Mouse (Mus musculus) ES-Bruce4 (cell line): ENCODE measurements around the gene Mycbp.

Source experiments
- CTCF ChIP-seq: IDR thresholded peaks from one replicate; pipeline ENCODE4 v1.8.1; 2011; ENCODE audit warnings: low read depth, low read length
- POLR2A ChIP-seq: IDR thresholded peaks from one replicate; pipeline ENCODE4 v1.8.1; 2011; ENCODE audit warnings: low read length; ENCODE audit not compliant: insufficient read depth

DNA sequence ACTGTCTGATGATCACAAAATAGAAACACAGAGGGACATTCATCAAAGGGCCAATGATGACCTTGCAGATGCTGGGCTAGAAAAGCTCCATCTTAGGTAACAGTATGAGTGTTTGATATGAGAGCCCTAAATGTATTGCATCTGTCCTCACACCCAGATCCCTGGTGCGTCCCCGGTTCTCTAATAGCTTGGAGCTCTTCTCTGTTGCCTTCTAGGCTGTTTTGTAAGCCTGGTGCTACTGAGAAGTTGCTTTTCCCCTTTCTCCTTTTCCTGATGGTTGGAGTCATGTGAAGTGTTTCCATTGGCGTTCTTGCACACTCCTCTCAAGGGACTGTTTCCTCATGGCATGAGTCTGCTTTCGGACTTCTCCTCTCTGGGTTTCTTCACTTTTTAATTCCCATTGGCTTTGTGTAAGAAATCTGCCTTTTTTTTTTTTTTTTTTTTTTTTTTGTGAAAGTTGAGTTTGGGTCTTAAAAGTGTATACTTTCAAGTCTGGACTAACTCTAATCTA lies 16.5 kb downstream of the Mycbp start:
- TF ChIP-seq POLR2A (no peak), CTCF (no peak)
